Mouse (Mus musculus) testis, adult 2 months (tissue): ENCODE measurements around the gene Tcte3.

Experiments
- CTCF ChIP-seq: fragments of 200-500 bp; IDR thresholded peaks from 2 replicates; pipeline ENCODE4 v1.5.1; 2012; ENCODE audit warnings: low read depth, mild to moderate bottlenecking, inconsistent platforms, low read length, moderate library complexity; ENCODE audit not compliant: control insufficient read depth, insufficient read depth, insufficient replicate concordance
- POLR2A ChIP-seq: fragments of 200-500 bp; IDR thresholded peaks from 2 replicates; pipeline ENCODE4 v1.6.1; 2012; ENCODE audit warnings: low read depth, mild to moderate bottlenecking, inconsistent platforms, low read length, moderate library complexity; ENCODE audit not compliant: control insufficient read depth

DNA sequence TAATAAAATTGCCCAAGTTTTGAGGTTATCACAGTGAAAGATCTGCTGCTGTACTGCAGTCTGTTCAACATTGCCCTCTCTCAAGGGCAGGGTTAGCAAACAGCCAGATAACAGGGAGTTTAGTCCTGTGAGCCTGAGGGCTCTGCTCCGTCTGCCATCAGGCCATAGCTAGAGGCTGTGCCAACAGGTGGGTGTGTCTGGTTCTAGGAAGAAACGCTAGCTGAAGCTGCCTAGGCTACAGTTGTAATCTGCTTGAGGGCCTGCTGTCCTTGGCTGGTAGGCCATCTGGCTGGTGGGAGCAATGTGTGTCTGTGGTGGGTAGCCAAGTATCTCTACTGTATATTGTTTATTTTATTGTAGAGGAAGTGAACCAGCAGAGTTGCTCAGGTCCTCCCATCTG is 36.2 kb upstream of the Tcte3 start:
- no peak for TF ChIP-seq POLR2A
- TF ChIP-seq CTCF = no peak
